Mouse (Mus musculus) heart, embryonic 14.5 days (tissue): Measurements from ENCODE around the gene Tmem254c. TPM values are rescaled to one million over a fixed set of nuclear protein-coding genes. Genes with fewer than 3 reads are reported as not detected.
"Not testable (repeated sequence)": the region's sequence is repeated elsewhere in the genome, so short reads cannot be mapped to it uniquely, and the experiment has no call there.

ENCODE experiments used
- ATAC-seq: fragments of 200-750 bp; cut with Nextera tagmentation; 2 replicates; pipeline ENCODE4 v1.8.0; 2017; ENCODE audit warnings: low read depth, moderate TSS enrichment; ENCODE audit not compliant: insufficient number of reproducible peaks, insufficient read depth, low FRiP score
- H3K27ac ChIP-seq, 2 experiments: fragments of 200-500 bp in 1 of 2; fragments of 300-500 bp in 1 of 2; sonication (generic) in 1 of 2; replicated peaks in 1 of 2; 2 replicates each; pipeline ENCODE4 v1.5.1; 2012 to 2014; ENCODE audit warnings: low read depth in 2 of 2, low read length in 2 of 2, control low read depth in 1 of 2, mild to moderate bottlenecking in 1 of 2, mixed read lengths in 1 of 2; ENCODE audit not compliant: control insufficient read depth in 1 of 2, insufficient read depth in 1 of 2
- H3K27me3 ChIP-seq: fragments of 300-500 bp; sonication (generic); 2 replicates; pipeline ENCODE4 v1.6.1; 2014; ENCODE audit warnings: mild to moderate bottlenecking, low read length, control low read depth; ENCODE audit not compliant: control insufficient read depth, insufficient read depth
- H3K36me3 ChIP-seq: fragments of 300-500 bp; sonication (generic); 2 replicates; pipeline ENCODE4 v1.6.1; 2014; ENCODE audit warnings: mild to moderate bottlenecking, control low read depth, low read length, mixed read lengths; ENCODE audit not compliant: control insufficient read depth, insufficient read depth
- H3K4me1 ChIP-seq, 2 experiments: fragments of 200-500 bp in 1 of 2; fragments of 300-500 bp in 1 of 2; sonication (generic) in 1 of 2; 2 replicates each; pipeline ENCODE4 v1.6.1; 2012 to 2014; ENCODE audit warnings: low read length in 2 of 2, control low read depth in 1 of 2, mixed read lengths in 1 of 2; ENCODE audit not compliant: control insufficient read depth in 2 of 2, insufficient read depth in 2 of 2
- H3K4me2 ChIP-seq: fragments of 300-500 bp; sonication (generic); 2 replicates; pipeline ENCODE4 v1.6.1; 2014; ENCODE audit warnings: mild to moderate bottlenecking, low read length
- H3K4me3 ChIP-seq, 2 experiments: fragments of 200-500 bp in 1 of 2; fragments of 300-500 bp in 1 of 2; sonication (generic) in 1 of 2; 2 replicates each; pipeline ENCODE4 v1.5.1; 2012 to 2014; ENCODE audit warnings: low read length in 2 of 2, mild to moderate bottlenecking in 2 of 2, control low read depth in 1 of 2, low read depth in 1 of 2, moderate library complexity in 1 of 2; ENCODE audit not compliant: control insufficient read depth in 1 of 2, insufficient read depth in 1 of 2
- H3K9ac ChIP-seq: fragments of 300-500 bp; sonication (generic); 2 replicates; pipeline ENCODE4 v1.6.1; 2014; ENCODE audit warnings: mild to moderate bottlenecking, low read length
- H3K9me3 ChIP-seq: fragments of 300-500 bp; sonication (generic); 2 replicates; pipeline ENCODE4 v1.6.1; 2016; ENCODE audit warnings: low read length, control low read depth; ENCODE audit not compliant: control insufficient read depth
- WGBS: fragments of 180-500 bp; shearing (Covaris S2); extraction: QIAGEN DNeasy Blood & Tissue Kit; methylation state at CpG from one replicate; pipeline ENCODE4 v1.1.7; 2014; 5-methylcytosine and 5-hydroxymethylcytosine counted together
- polyA plus RNA-seq: library from polyadenylated mRNA; unstranded; fragments of >200 nt; fragmentation: Nextera tagmentation; extraction: Ambion mirVana; gene quantifications from 2 replicates; pipeline ENCODE4 v1.2.1, GENCODE M21; 2014

Tmem254c gene
- 28.1 and 29.2 TPM in 2 replicates for polyA plus RNA-seq

DNA sequence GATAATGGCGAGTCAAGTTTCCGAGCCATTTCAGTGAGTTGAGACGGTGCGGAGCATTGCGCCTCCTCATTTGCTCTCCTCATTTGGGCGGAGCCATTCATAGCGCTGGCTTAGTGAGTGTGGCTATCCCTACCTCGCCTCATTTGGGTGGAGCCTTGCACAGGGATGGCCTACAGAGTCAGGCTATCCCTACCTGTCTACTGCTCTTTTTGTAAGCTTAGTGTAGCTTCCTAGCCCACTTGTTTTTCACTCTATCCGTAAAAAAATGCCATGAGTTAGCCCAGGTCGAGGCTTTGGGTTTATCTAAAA is at the start of gene Tmem254c:
Tmem254c (minus strand) TSS at position 31 of the 309 bp plus-strand sequence.
- H3K27ac ChIP-seq, H3K36me3 ChIP-seq, H3K4me2 ChIP-seq, H3K4me1 ChIP-seq, H3K9me3 ChIP-seq, H3K4me3 ChIP-seq, H3K27me3 ChIP-seq, H3K9ac ChIP-seq: not testable (repeated sequence)
- WGBS, result no CpG with 5 or more reads among the region's 10 CpGs
- peak; percentile 64; the same call in 1 of the 2 replicates for ATAC-seq

DNA sequence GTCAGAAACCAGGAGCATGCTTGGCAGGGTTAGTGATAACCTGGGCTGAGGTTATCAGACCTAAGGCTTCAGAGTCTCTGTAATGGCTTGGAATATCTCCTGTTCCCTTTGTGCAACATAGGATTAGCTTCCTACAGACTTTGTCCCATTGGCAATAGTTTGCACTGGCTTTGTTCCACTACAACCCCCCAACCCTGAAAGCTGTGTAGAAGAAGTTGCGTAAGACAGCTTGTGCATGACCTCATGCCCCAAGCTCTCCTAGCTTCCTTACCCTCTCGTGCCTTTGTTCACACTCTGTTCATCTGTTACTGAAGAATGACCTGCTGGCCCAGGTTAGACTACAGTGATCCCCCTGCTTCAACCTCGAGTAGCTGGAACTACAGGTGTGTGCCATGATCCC is 30.5 kb upstream of the Tmem254c start:
- not testable (repeated sequence) for H3K9me3 ChIP-seq, H3K4me1 ChIP-seq, H3K4me2 ChIP-seq, H3K9ac ChIP-seq, H3K27ac ChIP-seq, ATAC-seq, H3K27me3 ChIP-seq, H3K36me3 ChIP-seq, H3K4me3 ChIP-seq
- no CpG with 5 or more reads among the region's 3 CpGs for WGBS

DNA sequence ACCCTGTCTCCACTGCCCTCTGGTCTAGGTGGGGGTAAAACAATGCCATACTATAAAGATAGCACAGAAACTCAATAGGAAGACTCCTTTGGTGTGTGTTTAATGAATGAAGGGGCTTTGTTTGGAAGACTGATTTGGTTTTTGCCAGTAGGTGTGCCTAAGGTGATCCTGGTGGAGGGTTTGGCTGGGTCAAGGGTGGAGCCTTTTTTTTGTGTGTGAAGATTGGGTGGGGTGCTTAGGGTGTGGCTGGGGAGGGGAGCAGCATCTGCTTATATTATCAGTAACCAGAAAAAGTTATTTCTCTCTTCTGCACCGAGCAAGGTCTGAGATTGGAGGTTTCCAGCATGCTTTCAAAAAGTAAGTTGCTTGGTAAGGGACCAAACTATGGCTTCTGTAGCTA is 14.8 kb upstream of the Tmem254c start, which contains the start of gene Cphx3:
Cphx3 (plus strand) TSS at position 301 of the 400 bp plus-strand sequence.
- H3K9me3 ChIP-seq, H3K36me3 ChIP-seq, H3K4me3 ChIP-seq, H3K4me1 ChIP-seq, ATAC-seq, H3K27ac ChIP-seq, H3K27me3 ChIP-seq, H3K4me2 ChIP-seq, H3K9ac ChIP-seq: not testable (repeated sequence)
- no CpG with 5 or more reads among the region's 1 CpGs for WGBS

DNA sequence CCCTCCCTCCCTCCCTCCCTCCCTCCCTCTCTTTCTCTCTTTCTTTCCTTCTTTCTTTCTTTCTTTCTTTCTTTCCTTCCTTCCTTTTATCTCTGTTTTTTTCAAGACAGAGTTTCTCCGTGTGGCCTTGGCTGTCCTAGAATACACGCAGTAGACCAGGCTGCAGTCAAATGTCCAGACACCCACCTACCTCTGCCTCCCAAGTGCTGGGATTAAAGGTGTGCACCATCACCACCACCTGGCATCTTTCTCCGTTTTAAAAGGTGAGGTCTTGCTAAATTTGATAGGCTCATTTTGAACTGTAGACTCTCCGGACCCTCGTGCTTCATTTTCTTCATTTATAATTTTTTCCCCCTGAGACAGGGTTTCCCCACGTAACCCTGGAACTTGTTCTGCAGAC is 14.1 kb upstream of the Tmem254c start, which contains the start of gene Cphx2:
Cphx2 (plus strand) TSS at position 301 of the 400 bp plus-strand sequence.
- not testable (repeated sequence) for H3K36me3 ChIP-seq, H3K27ac ChIP-seq, H3K4me1 ChIP-seq, H3K4me2 ChIP-seq, ATAC-seq, H3K9ac ChIP-seq, H3K27me3 ChIP-seq, H3K4me3 ChIP-seq, H3K9me3 ChIP-seq
- no CpG with 5 or more reads among the region's 6 CpGs for WGBS

- not testable (repeated sequence) for H3K4me2 ChIP-seq, H3K4me3 ChIP-seq, H3K36me3 ChIP-seq, H3K9me3 ChIP-seq, H3K27me3 ChIP-seq, H3K4me1 ChIP-seq, ATAC-seq, H3K27ac ChIP-seq, H3K9ac ChIP-seq
- WGBS, result no CpG with 5 or more reads among the region's 5 CpGs
Observed at GRCm38 (mm10) chr14:26076620-26077390, 9.7 kb upstream of the Tmem254c start.

GRCm38 (mm10) chr14:26066574-26067324 is 406 bp downstream of the Tmem254c start:
- no CpG with 5 or more reads among the region's 44 CpGs for WGBS
- peak; percentile 56 for ATAC-seq

GRCm38 (mm10) chr14:26059362-26059761 is 7.8 kb downstream of the Tmem254c start:
- ATAC-seq, H3K36me3 ChIP-seq, H3K4me3 ChIP-seq, H3K9me3 ChIP-seq, H3K9ac ChIP-seq, H3K4me1 ChIP-seq, H3K27me3 ChIP-seq, H3K27ac ChIP-seq, H3K4me2 ChIP-seq: not testable (repeated sequence)
- no CpG with 5 or more reads among the region's 6 CpGs for WGBS

More at GRCm38 (mm10) chr14:26066574-26067324, 406 bp downstream of the Tmem254c start:
- H3K4me2 ChIP-seq, H3K9ac ChIP-seq, H3K4me1 ChIP-seq, H3K9me3 ChIP-seq, H3K27me3 ChIP-seq, H3K36me3 ChIP-seq, H3K27ac ChIP-seq, H3K4me3 ChIP-seq: not testable (repeated sequence)
